Mouse (Mus musculus) stomach, postnatal 0 days (tissue): ENCODE data around the gene Fam189a2. TPM values are rescaled to one million over a fixed set of nuclear protein-coding genes. Genes with fewer than 3 reads are reported as not detected.

ENCODE experiments used
- ATAC-seq: fragments of 200-750 bp; cut with Nextera tagmentation; 2 replicates; pipeline ENCODE4 v1.8.0; 2017; ENCODE audit not compliant: low FRiP score, low TSS enrichment
- DNase-seq: peaks from one replicate; pipeline ENCODE4 v3.0.0-alpha.2; 2016; ENCODE audit warnings: low spot score
- H3K27ac ChIP-seq: fragments of 300-500 bp; sonication (generic); replicated peaks from 2 replicates; pipeline ENCODE4 v1.5.1; 2014; ENCODE audit warnings: mild to moderate bottlenecking, control low read depth
- H3K27me3 ChIP-seq: fragments of 300-500 bp; sonication (generic); 2 replicates; pipeline ENCODE4 v1.6.1; 2014; ENCODE audit warnings: low read length; ENCODE audit not compliant: control insufficient read depth, insufficient read depth
- H3K36me3 ChIP-seq: fragments of 300-500 bp; sonication (generic); 2 replicates; pipeline ENCODE4 v1.6.1; 2014; ENCODE audit warnings: low read length, mixed read lengths; ENCODE audit not compliant: control insufficient read depth, insufficient read depth
- H3K4me1 ChIP-seq: fragments of 300-500 bp; sonication (generic); replicated peaks from 2 replicates; pipeline ENCODE4 v1.6.1; 2014; ENCODE audit warnings: antibody characterized with exemption; ENCODE audit not compliant: control insufficient read depth, insufficient read depth
- H3K4me2 ChIP-seq: fragments of 300-500 bp; sonication (generic); replicated peaks from 2 replicates; pipeline ENCODE4 v1.6.1; 2014; ENCODE audit warnings: low read depth, mild to moderate bottlenecking, control low read depth, moderate library complexity
- H3K4me3 ChIP-seq: fragments of 300-500 bp; sonication (generic); 2 replicates; pipeline ENCODE4 v1.5.1; 2014; ENCODE audit warnings: low read depth, low read length, control low read depth
- H3K9ac ChIP-seq: fragments of 300-500 bp; sonication (generic); 2 replicates; pipeline ENCODE4 v1.6.1; 2014; ENCODE audit warnings: mild to moderate bottlenecking, low read length, control low read depth, mixed read lengths
- H3K9me3 ChIP-seq: fragments of 300-500 bp; sonication (generic); 2 replicates; pipeline ENCODE4 v1.6.1; 2016; ENCODE audit warnings: low read length; ENCODE audit not compliant: control insufficient read depth
- CTCF ChIP-seq: IDR thresholded peaks from 2 replicates; pipeline ENCODE4 v1.5.1; 2016; ENCODE audit warnings: antibody characterized with exemption, low read depth, mild to moderate bottlenecking, moderate library complexity
- EP300 ChIP-seq: optimal IDR thresholded peaks from 2 replicates; pipeline ENCODE3; 2016; ENCODE audit warnings: antibody characterized with exemption
- WGBS: fragments of 180-500 bp; shearing (Covaris S2); extraction: QIAGEN DNeasy Blood & Tissue Kit; methylation state at CpG from one replicate; pipeline ENCODE4 v1.1.7; 2014; 5-methylcytosine and 5-hydroxymethylcytosine counted together
- polyA plus RNA-seq: library from polyadenylated mRNA; unstranded; fragments of >200 nt; fragmentation: Nextera tagmentation; extraction: Ambion mirVana; gene quantifications from 2 replicates; pipeline ENCODE4 v1.2.1, GENCODE M21; 2015

Fam189a2 gene
- polyA plus RNA-seq, 1 experiment from 2014 or later: 0.75 TPM

GRCm38 (mm10) chr19:24007638-24008360, 23.0 kb downstream of the Fam189a2 start:
- Histone ChIP-seq H3K36me3 (no peaks in the 10 kb centered on the region), H3K9me3 (no peaks in the 10 kb centered on the region), H3K27me3 (no peaks in the 10 kb centered on the region), H3K4me1 (no peaks in the 10 kb centered on the region; the same call in 1 of the 2 replicates), H3K4me3 (no peak overlapping the region), H3K9ac (no peak overlapping the region), H3K27ac (0 out of 2 replicates have a peak overlapping the region, but pooled peaks have one; percentile 14), H3K4me2 (no peak overlapping the region)
- WGBS: 39% methylated on average over 4 of the region's 4 CpGs
- TF ChIP-seq EP300 (no peak), CTCF (no peak)
- ATAC-seq (peak; percentile 64), DNase-seq (peak; percentile 21)

GRCm38 (mm10) chr19:24007002-24007637, 23.7 kb downstream of the Fam189a2 start:
- Histone ChIP-seq H3K4me1 (no peaks in the 10 kb centered on the region; the same call in 1 of the 2 replicates), H3K4me3 (no peak overlapping the region), H3K9ac (no peak overlapping the region), H3K4me2 (no peak overlapping the region), H3K36me3 (no peaks in the 10 kb centered on the region), H3K9me3 (no peaks in the 10 kb centered on the region), H3K27ac (no peak overlapping the region), H3K27me3 (no peaks in the 10 kb centered on the region)
- WGBS: 87% methylated on average over 10 of the region's 10 CpGs
- no peak for TF ChIP-seq CTCF
- TF ChIP-seq EP300: no peak
- ATAC-seq: no peak
- no peak for DNase-seq

GRCm38 (mm10) chr19:23995766-23996399, 34.9 kb downstream of the Fam189a2 start:
- Histone ChIP-seq H3K27me3 (no peaks in the 10 kb centered on the region), H3K4me3 (no peak overlapping the region), H3K9ac (no peak overlapping the region), H3K4me2 (no peak overlapping the region), H3K36me3 (no peaks in the 10 kb centered on the region), H3K4me1 (no peaks in the 10 kb centered on the region), H3K9me3 (no peaks in the 10 kb centered on the region), H3K27ac (no peak overlapping the region)
- WGBS: 81% methylated on average over 10 of the region's 10 CpGs
- DNase-seq: no peak
- no peak for ATAC-seq
- TF ChIP-seq CTCF (no peak), EP300 (no peak)

GRCm38 (mm10) chr19:23988166-23988565, 42.7 kb downstream of the Fam189a2 start:
- 86% methylated on average over 4 of the region's 4 CpGs for WGBS
- no peaks in the 10 kb centered on the region for H3K4me1 ChIP-seq
- no peaks in the 10 kb centered on the region for H3K36me3 ChIP-seq
- no peak overlapping the region for H3K27ac ChIP-seq
- no peak overlapping the region for H3K9ac ChIP-seq
- TF ChIP-seq CTCF: no peak
- TF ChIP-seq EP300: no peak
- DNase-seq: no peak
- H3K9me3 ChIP-seq: no peaks in the 10 kb centered on the region
- H3K4me3 ChIP-seq: no peak overlapping the region
- no peaks in the 10 kb centered on the region for H3K27me3 ChIP-seq
- no peak for ATAC-seq
- no peak overlapping the region for H3K4me2 ChIP-seq

- no peak for TF ChIP-seq CTCF
- no peak for TF ChIP-seq EP300
- Histone ChIP-seq H3K4me3 (no peak overlapping the region), H3K4me1 (no peaks in the 10 kb centered on the region), H3K9ac (no peak overlapping the region), H3K9me3 (no peaks in the 10 kb centered on the region), H3K27ac (no peak overlapping the region), H3K36me3 (no peaks in the 10 kb centered on the region), H3K4me2 (no peak overlapping the region), H3K27me3 (no peaks in the 10 kb centered on the region)
- ATAC-seq (no peak), DNase-seq (no peak)
- 35% methylated on average over 2 of the region's 2 CpGs for WGBS
Measured at GRCm38 (mm10) chr19:23987291-23987690, 43.5 kb downstream of the Fam189a2 start.

DNA sequence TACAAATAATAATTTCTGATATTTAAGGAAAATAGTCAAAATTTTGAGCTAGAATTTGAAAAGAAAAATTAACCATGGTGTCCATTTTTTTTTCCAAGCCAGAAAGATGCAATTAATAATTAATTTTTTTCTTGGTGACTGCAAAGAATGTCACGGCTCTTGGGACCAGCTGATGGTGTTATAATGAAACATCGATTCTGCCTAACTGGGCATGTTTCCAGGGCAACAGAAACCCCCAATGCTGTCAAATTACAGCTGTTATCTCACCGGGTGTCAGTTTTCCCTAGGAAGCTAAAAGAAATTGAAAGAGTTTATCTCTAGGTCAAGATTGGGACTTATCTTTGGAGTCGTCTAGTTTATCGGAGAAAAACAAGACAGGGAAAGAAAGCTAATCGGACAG, 46.6 kb downstream of the Fam189a2 start:
- 50% methylated on average over 6 of the region's 6 CpGs for WGBS

More for the DNA sequence above, 46.6 kb downstream of the Fam189a2 start:
- no peak for DNase-seq
- Histone ChIP-seq H3K9me3 (no peaks in the 10 kb centered on the region), H3K4me1 (no peaks in the 10 kb centered on the region), H3K4me3 (no peak overlapping the region), H3K36me3 (no peaks in the 10 kb centered on the region), H3K4me2 (no peak overlapping the region), H3K27me3 (no peaks in the 10 kb centered on the region), H3K9ac (no peak overlapping the region), H3K27ac (no peak overlapping the region)
- ATAC-seq: no peak
- TF ChIP-seq CTCF (no peak), EP300 (no peak)
